Mouse (Mus musculus): ENCODE results near the gene 2700049A03Rik. TPM values are rescaled to one million over a fixed set of nuclear protein-coding genes. Genes with fewer than 3 reads are reported as not detected.

Gene 2700049A03Rik
- polyA plus RNA-seq, 1 experiment from 2014 or later, result 17.5 TPM

- Histone ChIP-seq H3K27ac (no peak overlapping the region), H3K4me1 (peaks cover 14% of the 10 kb centered on the region; the same call in 1 of the 2 replicates), H3K4me3 (no peak overlapping the region), H3K36me3 (replicated peaks) (no peaks in the 10 kb centered on the region), H3K27me3 (ENCODE audit: poor library complexity, severe bottlenecking) (no peaks in the 10 kb centered on the region), H3K9me3 (peaks cover 7% of the 10 kb centered on the region; the same call in 1 of the 2 replicates)
- 86% methylated on average over 12 of the region's 12 CpGs for WGBS
- DNase-seq (ENCODE audit: extremely low spot score, low spot score), result no peak
Observed at GRCm38 (mm10) chr12:71281201-71281768, 144.6 kb downstream of the 2700049A03Rik start.

GRCm38 (mm10) chr12:71285399-71285798 lies 148.8 kb downstream of the 2700049A03Rik start:
- Histone ChIP-seq H3K4me1 (peaks cover 5% of the 10 kb centered on the region; the same call in 1 of the 2 replicates), H3K9me3 (peaks cover 7% of the 10 kb centered on the region; the same call in 1 of the 2 replicates), H3K36me3 (replicated peaks) (no peaks in the 10 kb centered on the region), H3K4me3 (no peak overlapping the region), H3K27me3 (ENCODE audit: poor library complexity, severe bottlenecking) (no peaks in the 10 kb centered on the region), H3K27ac (no peak overlapping the region)
- no peak for DNase-seq (ENCODE audit: extremely low spot score, low spot score)

- Histone ChIP-seq H3K9me3 (no peaks in the 10 kb centered on the region), H3K4me3 (no peak overlapping the region), H3K36me3 (replicated peaks) (no peaks in the 10 kb centered on the region), H3K27ac (no peak overlapping the region), H3K27me3 (ENCODE audit: poor library complexity, severe bottlenecking) (peaks cover 19% of the 10 kb centered on the region), H3K4me1 (peaks cover 22% of the 10 kb centered on the region)
- no peak for DNase-seq (ENCODE audit: extremely low spot score, low spot score)
- 79% methylated on average over 2 of the region's 2 CpGs for WGBS
Observed at GRCm38 (mm10) chr12:71290460-71290859, 153.8 kb downstream of the 2700049A03Rik start.

Other genes with a start within 250 kb of the 2700049A03Rik start
- gene Actr10, start 199.0 kb upstream of the 2700049A03Rik start, polyA plus RNA-seq (2016; fragmentation: Nextera tagmentation; extraction: Ambion mirVana), result 217 and 218 TPM in 2 replicates
- 659 and 664 TPM in 2 replicates for gene Psma3, start 162.2 kb upstream of the 2700049A03Rik start, polyA plus RNA-seq (2016; fragmentation: Nextera tagmentation; extraction: Ambion mirVana)
- gene Arid4a, start 120.9 kb upstream of the 2700049A03Rik start, polyA plus RNA-seq (2016; fragmentation: Nextera tagmentation; extraction: Ambion mirVana), result 22.7 and 28.3 TPM in 2 replicates
- gene Tomm20l, start 25.4 kb upstream of the 2700049A03Rik start, polyA plus RNA-seq (2016; fragmentation: Nextera tagmentation; extraction: Ambion mirVana), result not detected in 2 replicates
- 82.4 and 86.8 TPM in 2 replicates for gene Timm9, start 164 bp upstream of the 2700049A03Rik start, polyA plus RNA-seq (2016; fragmentation: Nextera tagmentation; extraction: Ambion mirVana)
- gene Dact1, start 173.0 kb downstream of the 2700049A03Rik start, polyA plus RNA-seq (2016; fragmentation: Nextera tagmentation; extraction: Ambion mirVana), result 4.9 and 5.6 TPM in 2 replicates